Mouse (Mus musculus) lung, postnatal 0 days (tissue): ENCODE data around the gene Kpna3. TPM values are rescaled to one million over a fixed set of nuclear protein-coding genes. Genes with fewer than 3 reads are reported as not detected.
A peak's percentile ranks its signal among the peaks of the same experiment; 100 is the strongest.
"Not testable (repeated sequence)": the region's sequence is repeated elsewhere in the genome, so short reads cannot be mapped to it uniquely, and the experiment has no call there.

Source experiments
- ATAC-seq: fragments of 200-750 bp; cut with Nextera tagmentation; 2 replicates; pipeline ENCODE4 v1.8.0; 2017; ENCODE audit warnings: moderate library complexity
- DNase-seq: peaks from one replicate; pipeline ENCODE4 v3.0.0-alpha.2; 2016; ENCODE audit warnings: low spot score
- H3K27ac ChIP-seq: fragments of 300-500 bp; sonication (generic); 2 replicates; pipeline ENCODE4 v1.5.1; 2014; ENCODE audit warnings: antibody characterized with exemption, mild to moderate bottlenecking, low read length, mixed read lengths
- H3K27me3 ChIP-seq: fragments of 300-500 bp; sonication (generic); replicated peaks from 2 replicates; pipeline ENCODE4 v1.6.1; 2014; ENCODE audit warnings: low read length, mixed read lengths; ENCODE audit not compliant: insufficient read depth
- H3K36me3 ChIP-seq: fragments of 300-500 bp; sonication (generic); 2 replicates; pipeline ENCODE4 v1.6.1; 2014; ENCODE audit warnings: low read length, mixed read lengths; ENCODE audit not compliant: insufficient read depth
- H3K4me1 ChIP-seq: fragments of 300-500 bp; sonication (generic); 2 replicates; pipeline ENCODE4 v1.6.1; 2014; ENCODE audit warnings: antibody characterized with exemption, low read depth, low read length, mixed read lengths; ENCODE audit not compliant: insufficient read depth
- H3K4me2 ChIP-seq: fragments of 300-500 bp; sonication (generic); replicated peaks from 2 replicates; pipeline ENCODE4 v1.6.1; 2014; ENCODE audit warnings: low read depth, mild to moderate bottlenecking, low read length, moderate library complexity, mixed read lengths
- H3K4me3 ChIP-seq: fragments of 300-500 bp; sonication (generic); 2 replicates; pipeline ENCODE4 v1.5.1; 2014; ENCODE audit warnings: low read depth, low read length
- H3K9ac ChIP-seq: fragments of 300-500 bp; sonication (generic); replicated peaks from 2 replicates; pipeline ENCODE4 v1.6.1; 2014; ENCODE audit warnings: low read depth, mild to moderate bottlenecking
- H3K9me3 ChIP-seq: fragments of 300-500 bp; sonication (generic); 2 replicates; pipeline ENCODE4 v1.6.1; 2016; ENCODE audit warnings: low read length, mixed read lengths
- CTCF ChIP-seq: IDR thresholded peaks from 2 replicates; pipeline ENCODE4 v1.5.1; 2016; ENCODE audit warnings: antibody characterized with exemption, mild to moderate bottlenecking
- EP300 ChIP-seq: IDR thresholded peaks from 2 replicates; pipeline ENCODE4 v1.6.1; 2016; ENCODE audit warnings: antibody characterized with exemption, mild to moderate bottlenecking, control low read depth
- WGBS: fragments of 180-500 bp; shearing (Covaris S2); extraction: QIAGEN DNeasy Blood & Tissue Kit; methylation state at CpG from one replicate; pipeline ENCODE4 v1.1.7; 2014; 5-methylcytosine and 5-hydroxymethylcytosine counted together
- polyA plus RNA-seq: library from polyadenylated mRNA; unstranded; fragments of >200 nt; fragmentation: Nextera tagmentation; extraction: Ambion mirVana; gene quantifications from 2 replicates; pipeline ENCODE4 v1.2.1, GENCODE M21; 2015

Gene Kpna3
- polyA plus RNA-seq, 1 experiment from 2014 or later = 14.8 TPM

DNA sequence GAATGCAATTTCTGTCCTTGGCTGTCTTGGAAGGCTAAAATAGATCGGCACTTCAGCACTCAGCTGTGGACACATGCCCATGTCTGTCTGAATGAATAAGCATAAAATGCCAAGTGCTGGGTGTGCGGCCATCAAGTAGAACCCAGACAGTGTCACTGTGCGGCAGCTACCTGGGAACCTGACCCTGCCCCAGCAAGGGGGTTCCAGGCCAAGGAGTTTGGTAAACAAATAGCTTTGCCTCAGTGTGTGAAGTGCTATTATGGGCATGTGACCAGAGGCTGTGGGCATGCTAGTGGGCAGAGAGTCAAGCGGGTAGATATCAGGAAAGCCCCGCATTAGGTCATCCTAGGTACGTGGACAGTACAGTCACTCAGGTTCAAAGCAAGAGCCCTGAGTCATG, 8.1 kb upstream of the Kpna3 start:
- H3K27me3 ChIP-seq = no peaks in the 10 kb centered on the region
- H3K9ac ChIP-seq = no peak overlapping the region
- no peak overlapping the region for H3K27ac ChIP-seq
- no peak overlapping the region for H3K4me2 ChIP-seq
- no peaks in the 10 kb centered on the region for H3K4me1 ChIP-seq
- DNase-seq (no peak), ATAC-seq (no peak; the same call in 1 of the 2 replicates)
- WGBS = 66% methylated on average over 6 of the region's 6 CpGs
- TF ChIP-seq EP300 = no peak
- TF ChIP-seq CTCF = no peak
- H3K36me3 ChIP-seq = no peaks in the 10 kb centered on the region
- H3K9me3 ChIP-seq = no peaks in the 10 kb centered on the region
- H3K4me3 ChIP-seq = no peak overlapping the region

- peak overlapping the region; percentile 63 for H3K9ac ChIP-seq
- ATAC-seq = peak; percentile 45
- DNase-seq = no peak
These were observed 473 bp downstream of the Kpna3 start for GRCm38 (mm10) chr14:61439141-61439660.

DNA sequence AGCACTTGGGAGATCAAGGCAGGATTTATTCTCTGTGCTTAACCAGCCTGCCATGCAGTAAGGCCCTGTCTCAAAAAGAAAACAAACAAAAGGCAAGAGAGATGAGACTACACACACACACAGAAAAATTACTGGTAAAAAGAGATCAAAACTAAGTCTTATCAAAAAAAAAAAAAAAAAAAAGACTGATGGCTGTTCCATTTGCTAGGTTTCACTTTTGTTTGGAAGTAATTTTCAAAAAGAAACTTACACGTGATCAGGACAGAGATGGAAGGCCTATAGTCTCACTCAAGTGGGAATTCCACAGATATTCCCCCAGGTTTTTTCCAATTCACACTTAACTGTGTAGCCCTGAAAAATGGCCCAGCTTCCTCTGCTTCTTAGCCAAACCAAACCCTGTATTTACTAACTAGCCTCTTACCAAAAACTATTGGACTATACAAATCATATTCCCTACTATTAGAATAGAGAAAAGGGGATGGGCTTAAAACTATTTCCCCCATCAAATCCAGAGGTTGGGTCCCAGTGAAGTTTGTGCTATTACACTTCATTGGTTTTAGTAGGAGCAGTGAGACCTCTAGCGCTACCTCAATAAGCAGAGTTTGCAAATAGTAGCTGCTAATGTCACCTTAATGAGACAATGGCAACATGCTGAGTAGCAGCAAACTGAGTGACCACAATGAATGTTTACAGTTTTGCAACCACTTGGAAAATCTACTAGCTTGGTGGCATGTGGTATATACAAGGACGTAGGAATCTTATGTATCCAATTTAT, 1.3 kb downstream of the Kpna3 start:
- Histone ChIP-seq H3K4me2 (peak overlapping the region; percentile 88), H3K4me1 (no peaks in the 10 kb centered on the region), H3K27ac (no peak overlapping the region), H3K9me3 (no peaks in the 10 kb centered on the region), H3K4me3 (peak overlapping the region; percentile 78), H3K27me3 (no peaks in the 10 kb centered on the region), H3K36me3 (no peaks in the 10 kb centered on the region), H3K9ac (peak overlapping the region; percentile 63; the same call in 1 of the 2 replicates)
- ATAC-seq (no peak), DNase-seq (peak; percentile 21)
- TF ChIP-seq CTCF (peak; percentile 33), EP300 (no peak)
- 10% methylated on average over 3 of the region's 3 CpGs for WGBS

More at GRCm38 (mm10) chr14:61439141-61439660, 473 bp downstream of the Kpna3 start:
- H3K9me3 ChIP-seq = no peaks in the 10 kb centered on the region
- H3K36me3 ChIP-seq = no peaks in the 10 kb centered on the region
- H3K4me3 ChIP-seq = peak overlapping the region; percentile 78
- under 1% methylated on average over 43 of the region's 62 CpGs for WGBS
- no peaks in the 10 kb centered on the region for H3K27me3 ChIP-seq
- H3K27ac ChIP-seq = peak overlapping the region; percentile 96
- peak overlapping the region; percentile 88 for H3K4me2 ChIP-seq
- TF ChIP-seq EP300 (no peak), CTCF (no peak)
- H3K4me1 ChIP-seq = no peaks in the 10 kb centered on the region

- Histone ChIP-seq H3K36me3 (no peaks in the 10 kb centered on the region), H3K27ac (no peak overlapping the region), H3K27me3 (no peaks in the 10 kb centered on the region), H3K9ac (no peak overlapping the region), H3K4me1 (no peaks in the 10 kb centered on the region), H3K4me3 (no peak overlapping the region), H3K9me3 (no peaks in the 10 kb centered on the region), H3K4me2 (no peak overlapping the region)
- 77% methylated on average over 2 of the region's 2 CpGs for WGBS
- TF ChIP-seq CTCF = no peak
- TF ChIP-seq EP300 = no peak
- ATAC-seq (no peak), DNase-seq (no peak)
These were observed 2.8 kb downstream of the Kpna3 start for GRCm38 (mm10) chr14:61436866-61437265.

GRCm38 (mm10) chr14:61428126-61428787, 11.4 kb downstream of the Kpna3 start:
- no peak for TF ChIP-seq CTCF
- TF ChIP-seq EP300 = no peak
- DNase-seq (no peak), ATAC-seq (no peak)
- H3K27ac ChIP-seq = no peak overlapping the region
- H3K36me3 ChIP-seq = no peaks in the 10 kb centered on the region
- H3K4me2 ChIP-seq = no peak overlapping the region
- 58% methylated on average over 3 of the region's 3 CpGs for WGBS
- no peak overlapping the region for H3K4me3 ChIP-seq
- H3K27me3 ChIP-seq = no peaks in the 10 kb centered on the region
- H3K9ac ChIP-seq = no peak overlapping the region
- H3K4me1 ChIP-seq = no peaks in the 10 kb centered on the region
- H3K9me3 ChIP-seq = no peaks in the 10 kb centered on the region

GRCm38 (mm10) chr14:61427095-61427494, 12.6 kb downstream of the Kpna3 start:
- H3K4me1 ChIP-seq, H3K9me3 ChIP-seq, H3K27me3 ChIP-seq, H3K36me3 ChIP-seq, H3K4me3 ChIP-seq, H3K9ac ChIP-seq, H3K4me2 ChIP-seq, ATAC-seq, H3K27ac ChIP-seq, DNase-seq: not testable (repeated sequence)
- WGBS = 44% methylated on average over 4 of the region's 8 CpGs
